Mouse (Mus musculus) heart, adult 2 months (tissue): ENCODE data around the gene Med21.

Experiments used
- CTCF ChIP-seq: fragments of 200-600 bp; IDR thresholded peaks from 2 replicates; pipeline ENCODE4 v1.8.1; 2022; ENCODE audit warnings: antibody characterized with exemption, mild to moderate bottlenecking, moderate library complexity
- POLR2A ChIP-seq: fragments of 200-500 bp; IDR thresholded peaks from 2 replicates; pipeline ENCODE4 v1.6.1; 2011; ENCODE audit warnings: mild to moderate bottlenecking, low read depth, low read length, control low read depth; ENCODE audit not compliant: insufficient read depth

DNA sequence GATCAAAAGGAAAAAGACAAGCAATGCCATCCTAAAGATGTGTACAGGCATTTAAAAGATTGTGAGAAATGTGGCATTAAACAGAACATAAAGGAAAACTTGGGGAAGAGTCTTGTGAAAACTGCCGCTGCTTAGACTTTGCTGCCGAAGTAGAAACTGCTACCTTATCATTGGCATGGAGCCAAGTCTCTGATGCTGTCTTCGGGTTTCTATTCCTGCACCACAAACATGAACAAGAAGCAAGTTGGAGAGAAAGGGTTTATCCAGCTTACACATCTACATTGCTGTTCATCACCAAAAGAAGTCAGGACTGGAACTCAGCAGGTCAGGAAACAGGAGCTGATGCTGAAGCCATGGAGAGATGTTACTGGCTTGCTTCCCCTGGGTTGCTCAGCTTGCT lies 10.8 kb downstream of the Med21 start:
- no peak for TF ChIP-seq CTCF
- TF ChIP-seq POLR2A, result no peak
